Mouse (Mus musculus) stomach, postnatal 0 days (tissue): ENCODE data around the gene Primpol.

Experiments
- CTCF ChIP-seq: IDR thresholded peaks from 2 replicates; pipeline ENCODE4 v1.5.1; 2016; ENCODE audit warnings: antibody characterized with exemption, low read depth, mild to moderate bottlenecking, moderate library complexity
- EP300 ChIP-seq: optimal IDR thresholded peaks from 2 replicates; pipeline ENCODE3; 2016; ENCODE audit warnings: antibody characterized with exemption

GRCm38 (mm10) chr8:46569659-46570441, 47.2 kb downstream of the Primpol start:
- 0 out of 2 replicates have a peak, but pooled peaks have one; percentile 9 for TF ChIP-seq CTCF
- no peak for TF ChIP-seq EP300
